Mouse (Mus musculus) embryonic facial prominence, embryonic 14.5 days (tissue): ENCODE measurements around the gene Prlr. TPM values are rescaled to one million over a fixed set of nuclear protein-coding genes. Genes with fewer than 3 reads are reported as not detected.

Experiments
- ATAC-seq: fragments of 200-750 bp; cut with Nextera tagmentation; 2 replicates; pipeline ENCODE4 v1.8.0; 2017; ENCODE audit warnings: low read depth, moderate number of reproducible peaks, moderate TSS enrichment
- DNase-seq: peaks from one replicate; pipeline ENCODE4 v3.0.0-alpha.2; 2015; ENCODE audit warnings: low spot score
- H3K27ac ChIP-seq: fragments of 300-500 bp; sonication (generic); replicated peaks from 2 replicates; pipeline ENCODE4 v1.5.1; 2014; ENCODE audit warnings: low read depth, mild to moderate bottlenecking, low read length, moderate library complexity
- H3K27me3 ChIP-seq: fragments of 300-500 bp; sonication (generic); replicated peaks from 2 replicates; pipeline ENCODE4 v1.6.1; 2014; ENCODE audit warnings: low read length; ENCODE audit not compliant: control insufficient read depth, insufficient read depth
- H3K36me3 ChIP-seq: fragments of 300-500 bp; sonication (generic); 2 replicates; pipeline ENCODE4 v1.6.1; 2014; ENCODE audit warnings: low read length, mixed read lengths; ENCODE audit not compliant: control insufficient read depth, insufficient read depth
- H3K4me1 ChIP-seq: fragments of 300-500 bp; sonication (generic); 2 replicates; pipeline ENCODE4 v1.6.1; 2014; ENCODE audit warnings: antibody characterized with exemption, low read length; ENCODE audit not compliant: control insufficient read depth, insufficient read depth
- H3K4me2 ChIP-seq: fragments of 300-500 bp; sonication (generic); 2 replicates; pipeline ENCODE4 v1.6.1; 2014; ENCODE audit warnings: low read depth, mild to moderate bottlenecking, low read length, moderate library complexity, mixed read lengths
- H3K4me3 ChIP-seq: fragments of 300-500 bp; sonication (generic); 2 replicates; pipeline ENCODE4 v1.5.1; 2014; ENCODE audit warnings: low read depth, mild to moderate bottlenecking, low read length
- H3K9ac ChIP-seq: fragments of 300-500 bp; sonication (generic); 2 replicates; pipeline ENCODE4 v1.6.1; 2014; ENCODE audit warnings: low read depth, mild to moderate bottlenecking, low read length, moderate library complexity, mixed read lengths
- H3K9me3 ChIP-seq: fragments of 300-500 bp; sonication (generic); 2 replicates; pipeline ENCODE4 v1.6.1; 2016; ENCODE audit warnings: low read length; ENCODE audit not compliant: control insufficient read depth
- WGBS: fragments of 180-500 bp; shearing (Covaris S2); extraction: QIAGEN DNeasy Blood & Tissue Kit; methylation state at CpG from one replicate; pipeline ENCODE4 v1.1.7; 2014; 5-methylcytosine and 5-hydroxymethylcytosine counted together
- polyA plus RNA-seq: library from polyadenylated mRNA; unstranded; fragments of >200 nt; fragmentation: Nextera tagmentation; extraction: Ambion mirVana; gene quantifications from 2 replicates; pipeline ENCODE4 v1.2.1, GENCODE M21; 2014

Prlr gene
- polyA plus RNA-seq, 1 experiment from 2014 or later = 1.7 TPM

DNA sequence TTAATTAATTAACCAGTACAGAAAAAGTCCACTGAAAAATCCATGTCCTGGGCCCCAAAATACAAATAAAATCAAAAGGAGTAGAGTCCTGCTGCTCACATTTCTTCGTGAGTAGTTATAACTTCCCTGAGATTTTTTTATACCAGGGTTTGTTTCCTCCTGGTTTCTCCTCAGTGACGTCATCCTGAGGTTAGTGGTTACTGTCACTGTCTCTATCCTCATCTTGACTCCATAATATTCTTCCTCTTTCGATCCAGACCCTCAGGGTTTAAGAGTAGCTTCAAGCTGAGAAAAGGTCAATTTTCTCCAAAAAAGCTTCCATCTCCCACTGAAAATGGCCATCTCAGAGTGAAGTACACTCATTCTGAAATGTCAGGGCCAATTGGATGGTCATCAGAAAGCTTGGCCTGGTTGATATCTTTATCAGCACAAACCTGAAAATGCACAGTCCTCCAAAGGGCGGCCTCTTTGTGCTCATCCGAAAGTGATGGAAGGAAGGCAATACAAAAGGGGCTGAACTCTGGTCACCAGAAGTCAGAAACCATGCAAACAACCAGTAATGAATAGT, 63.3 kb downstream of the Prlr start:
- H3K27ac ChIP-seq = no peak overlapping the region
- no peaks in the 10 kb centered on the region for H3K27me3 ChIP-seq
- no peak overlapping the region for H3K4me2 ChIP-seq
- H3K36me3 ChIP-seq = no peaks in the 10 kb centered on the region
- no peak for ATAC-seq
- H3K9ac ChIP-seq = no peak overlapping the region
- no peak overlapping the region for H3K4me3 ChIP-seq
- H3K4me1 ChIP-seq = no peaks in the 10 kb centered on the region
- DNase-seq = no peak
- H3K9me3 ChIP-seq = no peaks in the 10 kb centered on the region
- WGBS = 81% methylated on average over 5 of the region's 5 CpGs

DNA sequence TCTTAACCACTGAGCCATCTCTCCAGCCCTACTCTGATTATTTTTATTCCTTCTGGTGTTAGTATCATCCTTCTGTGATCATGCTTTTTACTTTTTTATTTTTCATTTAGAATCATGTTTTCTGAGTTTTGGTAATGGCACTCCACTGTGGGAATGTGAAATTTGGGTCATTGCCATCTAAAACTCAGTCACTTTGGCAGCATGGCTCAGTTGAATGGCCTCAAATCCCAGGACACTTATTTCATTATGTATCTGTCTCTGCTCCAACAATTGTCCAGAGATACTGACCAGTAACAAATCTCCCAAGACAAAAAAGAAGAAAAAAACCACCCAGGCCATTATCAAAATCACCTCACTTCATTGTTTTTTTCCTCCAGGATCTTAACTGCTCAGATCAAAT, 65.2 kb downstream of the Prlr start:
- ATAC-seq (no peak), DNase-seq (no peak)
- no peaks in the 10 kb centered on the region for H3K9me3 ChIP-seq

DNA sequence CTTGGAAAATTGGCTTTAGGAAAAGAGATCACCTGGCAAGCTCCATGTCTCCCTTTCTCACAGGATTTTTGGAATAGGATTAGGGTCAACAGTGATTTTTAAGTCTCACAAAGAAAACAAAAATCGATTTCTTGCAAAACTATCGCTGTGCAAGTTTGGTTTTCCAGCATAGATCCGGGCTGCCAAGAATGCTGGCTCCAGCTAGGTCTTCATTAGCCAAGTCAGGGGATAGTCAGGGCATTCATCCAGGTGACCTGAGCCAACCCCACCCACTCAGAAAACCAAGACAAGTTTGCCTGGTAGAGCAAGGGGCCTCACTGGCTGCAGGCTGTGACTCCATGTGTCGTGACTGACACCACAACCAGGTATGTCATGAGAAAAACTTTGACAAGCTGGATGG, 72.2 kb downstream of the Prlr start:
- Histone ChIP-seq H3K4me3 (no peak overlapping the region), H3K9ac (no peak overlapping the region), H3K36me3 (no peaks in the 10 kb centered on the region), H3K27me3 (no peaks in the 10 kb centered on the region), H3K4me2 (no peak overlapping the region), H3K27ac (no peak overlapping the region), H3K4me1 (no peaks in the 10 kb centered on the region), H3K9me3 (no peaks in the 10 kb centered on the region)
- WGBS = 74% methylated on average over 4 of the region's 4 CpGs
- ATAC-seq (no peak), DNase-seq (no peak)

More for the DNA sequence above, 65.2 kb downstream of the Prlr start:
- no peak overlapping the region for H3K27ac ChIP-seq
- H3K4me3 ChIP-seq = no peak overlapping the region
- no peak overlapping the region for H3K4me2 ChIP-seq
- H3K4me1 ChIP-seq = no peaks in the 10 kb centered on the region
- H3K27me3 ChIP-seq = no peaks in the 10 kb centered on the region
- H3K9ac ChIP-seq = no peak overlapping the region
- no peaks in the 10 kb centered on the region for H3K36me3 ChIP-seq

DNA sequence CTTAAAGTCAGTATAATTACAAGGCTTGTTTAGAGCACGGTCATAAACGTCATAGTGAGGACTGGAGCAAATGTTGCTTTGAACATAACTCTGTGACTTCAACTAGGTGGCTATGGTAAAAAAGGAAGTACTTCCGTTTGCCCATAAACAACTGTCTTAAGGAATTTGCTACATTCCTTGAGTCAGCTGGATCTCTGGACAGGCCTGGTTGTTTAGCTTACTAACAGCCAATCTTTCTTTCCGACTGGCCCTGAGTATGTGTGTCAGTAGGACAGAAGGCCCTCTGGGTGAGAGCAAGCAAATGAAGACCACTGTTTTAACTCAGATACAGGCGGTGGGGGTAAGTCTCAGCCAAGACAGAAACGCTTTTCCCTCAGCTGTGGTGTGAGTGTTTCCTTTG, 73.7 kb downstream of the Prlr start:
- DNase-seq (no peak), ATAC-seq (no peak)
- no peaks in the 10 kb centered on the region for H3K9me3 ChIP-seq
- H3K4me2 ChIP-seq = no peak overlapping the region
- H3K4me1 ChIP-seq = no peaks in the 10 kb centered on the region
- H3K36me3 ChIP-seq = no peaks in the 10 kb centered on the region
- WGBS = 74% methylated on average over 6 of the region's 6 CpGs
- no peak overlapping the region for H3K4me3 ChIP-seq
- H3K27ac ChIP-seq = no peak overlapping the region
- H3K27me3 ChIP-seq = no peaks in the 10 kb centered on the region
- no peak overlapping the region for H3K9ac ChIP-seq

DNA sequence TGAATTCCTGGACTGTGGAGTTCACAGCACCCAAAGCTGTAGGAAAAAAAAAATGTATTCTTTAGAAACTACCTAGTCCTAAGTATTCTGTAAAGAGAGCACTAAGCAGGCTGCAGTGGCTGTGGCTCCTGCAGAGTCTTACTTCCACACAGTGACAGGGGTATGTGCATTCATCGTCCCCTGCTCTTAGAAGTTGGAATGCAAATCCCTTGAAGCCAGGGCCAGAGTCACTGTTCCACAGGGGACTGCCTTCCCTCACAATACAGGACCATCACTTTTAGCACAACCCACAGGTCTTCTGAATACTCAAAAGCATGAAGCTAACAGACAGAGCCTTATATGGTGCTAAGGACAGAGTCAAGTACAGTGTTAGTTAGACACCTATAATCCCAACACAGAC, 75.5 kb downstream of the Prlr start:
- H3K9me3 ChIP-seq = no peaks in the 10 kb centered on the region
- H3K4me3 ChIP-seq = no peak overlapping the region
- 44% methylated on average over 1 of the region's 1 CpGs for WGBS
- ATAC-seq (no peak), DNase-seq (no peak)
- no peaks in the 10 kb centered on the region for H3K4me1 ChIP-seq
- no peak overlapping the region for H3K27ac ChIP-seq
- no peak overlapping the region for H3K4me2 ChIP-seq
- H3K27me3 ChIP-seq = no peaks in the 10 kb centered on the region
- H3K36me3 ChIP-seq = no peaks in the 10 kb centered on the region
- H3K9ac ChIP-seq = no peak overlapping the region

DNA sequence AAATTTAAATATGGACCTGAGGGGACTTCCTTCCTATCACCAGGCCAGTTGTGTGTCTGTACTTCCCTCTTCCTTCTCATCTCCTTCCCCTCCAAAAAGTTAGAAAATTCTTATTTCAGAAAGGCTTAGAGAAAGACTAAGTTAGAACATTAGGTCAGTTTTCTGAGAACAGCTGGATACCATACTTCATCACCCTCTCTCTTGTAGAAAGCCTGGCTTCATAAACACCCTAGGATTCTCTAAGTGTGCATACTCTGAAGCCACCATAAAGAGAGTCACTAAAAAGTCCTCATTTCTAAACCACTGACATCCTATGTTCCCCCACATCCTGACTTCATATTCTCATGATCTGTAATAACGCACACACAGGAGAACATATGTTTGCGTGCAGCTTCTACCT, 85.2 kb downstream of the Prlr start:
- Histone ChIP-seq H3K27ac (no peak overlapping the region), H3K4me2 (no peak overlapping the region), H3K36me3 (no peaks in the 10 kb centered on the region), H3K4me1 (no peaks in the 10 kb centered on the region), H3K27me3 (no peaks in the 10 kb centered on the region), H3K4me3 (no peak overlapping the region), H3K9me3 (no peaks in the 10 kb centered on the region), H3K9ac (no peak overlapping the region)
- 93% methylated on average over 2 of the region's 2 CpGs for WGBS
- DNase-seq = no peak
- ATAC-seq = no peak

DNA sequence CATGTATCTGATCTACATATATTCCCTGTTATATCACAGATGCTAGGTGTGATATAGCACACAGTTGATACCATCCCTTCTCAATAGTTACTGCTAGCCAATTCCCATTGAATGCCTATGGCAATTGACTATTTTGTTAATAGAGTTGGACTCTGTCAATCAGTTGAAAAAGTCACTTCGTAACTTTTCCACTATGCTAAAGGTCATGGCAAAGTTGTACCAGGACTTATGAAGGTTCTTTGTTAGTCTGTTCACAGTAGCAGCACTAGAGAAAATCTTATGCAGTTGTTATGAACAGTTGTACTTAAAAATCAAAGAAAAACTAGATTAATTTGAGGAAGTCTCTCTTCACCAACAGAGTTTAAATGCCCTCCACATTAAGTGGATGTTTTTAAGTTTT, 85.6 kb downstream of the Prlr start:
- WGBS = 87% methylated on average over 1 of the region's 1 CpGs
- H3K36me3 ChIP-seq = no peaks in the 10 kb centered on the region

DNA sequence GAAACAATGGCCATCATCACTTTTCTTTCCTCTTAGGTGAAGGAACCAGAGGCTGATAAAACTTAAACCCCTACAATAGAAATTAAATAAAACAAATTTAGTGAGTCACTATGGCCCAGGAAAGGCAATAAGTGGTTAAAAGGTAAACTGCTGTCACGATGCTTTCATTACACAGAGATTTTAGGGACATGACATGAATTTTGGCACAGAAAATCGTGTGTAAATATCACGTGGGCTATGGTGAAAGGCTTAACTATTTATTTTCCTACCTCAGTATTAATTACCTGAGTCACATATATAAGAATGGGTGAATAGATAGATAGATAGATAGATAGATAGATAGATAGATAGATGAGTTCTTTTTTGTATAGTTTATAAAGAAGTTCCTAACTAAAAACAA, 86.4 kb downstream of the Prlr start:
- H3K4me3 ChIP-seq = no peak overlapping the region
- no peaks in the 10 kb centered on the region for H3K4me1 ChIP-seq
- no peaks in the 10 kb centered on the region for H3K9me3 ChIP-seq
- 73% methylated on average over 3 of the region's 3 CpGs for WGBS
- no peaks in the 10 kb centered on the region for H3K36me3 ChIP-seq
- no peak overlapping the region for H3K27ac ChIP-seq
- no peak overlapping the region for H3K4me2 ChIP-seq
- H3K9ac ChIP-seq = no peak overlapping the region
- DNase-seq (no peak), ATAC-seq (no peak)
- H3K27me3 ChIP-seq = no peaks in the 10 kb centered on the region

More for the DNA sequence above, 85.6 kb downstream of the Prlr start:
- DNase-seq (no peak), ATAC-seq (no peak)
- no peaks in the 10 kb centered on the region for H3K9me3 ChIP-seq
- no peak overlapping the region for H3K4me3 ChIP-seq
- H3K4me2 ChIP-seq = no peak overlapping the region
- H3K4me1 ChIP-seq = no peaks in the 10 kb centered on the region
- no peaks in the 10 kb centered on the region for H3K27me3 ChIP-seq
- H3K27ac ChIP-seq = no peak overlapping the region
- H3K9ac ChIP-seq = no peak overlapping the region

DNA sequence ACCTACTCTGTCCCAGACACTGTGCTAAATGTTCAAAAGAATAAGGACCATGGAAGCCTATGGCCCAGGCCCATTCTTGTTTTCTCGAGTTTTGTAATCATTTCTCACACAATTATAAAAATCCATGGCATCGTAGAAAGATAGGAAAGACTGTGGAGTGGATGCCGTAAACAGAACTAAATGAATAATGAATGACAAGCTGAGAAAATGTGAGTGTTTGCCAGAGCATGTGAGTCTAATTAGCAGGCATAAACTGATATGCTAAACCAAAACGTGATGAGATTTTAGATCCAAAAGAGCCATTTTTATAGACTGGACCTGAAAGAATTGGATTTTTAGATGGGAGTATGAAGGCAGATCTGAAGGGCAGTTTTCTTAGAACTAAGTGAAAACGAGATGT, 87.8 kb downstream of the Prlr start:
- Histone ChIP-seq H3K4me1 (no peaks in the 10 kb centered on the region), H3K4me3 (no peak overlapping the region), H3K4me2 (no peak overlapping the region), H3K9me3 (no peaks in the 10 kb centered on the region), H3K36me3 (no peaks in the 10 kb centered on the region), H3K9ac (no peak overlapping the region), H3K27ac (no peak overlapping the region), H3K27me3 (no peaks in the 10 kb centered on the region)
- WGBS = 74% methylated on average over 5 of the region's 5 CpGs
- DNase-seq (no peak), ATAC-seq (no peak)
